Mouse (Mus musculus) thymus, adult 2 months (tissue): ENCODE results near the gene Pi4k2a.

Source experiments
- CTCF ChIP-seq: fragments of 200-500 bp; IDR thresholded peaks from 2 replicates; pipeline ENCODE4 v1.5.1; 2012; ENCODE audit warnings: mild to moderate bottlenecking, control low read depth, low read length, moderate library complexity, borderline replicate concordance; ENCODE audit not compliant: control insufficient read depth, poor library complexity, insufficient read depth; ENCODE audit errors: extremely low read depth
- POLR2A ChIP-seq: fragments of 200-500 bp; IDR thresholded peaks from 2 replicates; pipeline ENCODE4 v1.6.1; 2012; ENCODE audit warnings: mild to moderate bottlenecking, low read length, control low read depth, moderate library complexity; ENCODE audit not compliant: control insufficient read depth, poor library complexity, insufficient read depth; ENCODE audit errors: extremely low read depth

GRCm38 (mm10) chr19:42080469-42080868 lies 9.8 kb upstream of the Pi4k2a start:
- TF ChIP-seq CTCF (no peak), POLR2A (no peak)
